Mouse (Mus musculus): ENCODE measurements around the gene Rftn1.

Rftn1 gene

GRCm38 (mm10) chr17:49974996-49975395 is 215.5 kb downstream of the Rftn1 start:
- DNase-seq: no peak

GRCm38 (mm10) chr17:49972164-49972563 is 218.3 kb downstream of the Rftn1 start:
- DNase-seq: no peak

GRCm38 (mm10) chr17:49971057-49971456 is 219.4 kb downstream of the Rftn1 start:
- no peak for DNase-seq

- DNase-seq: peak in 1 of 2 experiments; percentile 35
These were observed 221.8 kb downstream of the Rftn1 start for GRCm38 (mm10) chr17:49968467-49969207.

- no peak for DNase-seq
These were observed 224.4 kb downstream of the Rftn1 start for GRCm38 (mm10) chr17:49965846-49966762.

GRCm38 (mm10) chr17:49965035-49965434 is 225.4 kb downstream of the Rftn1 start:
- DNase-seq: no peak

- no peak for DNase-seq
These were observed 226.0 kb downstream of the Rftn1 start for GRCm38 (mm10) chr17:49964471-49964870.

- DNase-seq: no peak
These were observed 231.5 kb downstream of the Rftn1 start for GRCm38 (mm10) chr17:49959021-49959420.

GRCm38 (mm10) chr17:49951856-49952607 is 238.4 kb downstream of the Rftn1 start:
- no peak for DNase-seq

GRCm38 (mm10) chr17:49951491-49951855 is 239.0 kb downstream of the Rftn1 start:
- peak in 1 of 2 experiments; percentile 36 for DNase-seq

GRCm38 (mm10) chr17:49942674-49943073 is 247.8 kb downstream of the Rftn1 start:
- DNase-seq: no peak

Data from thymus, adult 18-20 months (tissue).